Comparison of ENCODE assay signal across 24 mouse cellular contexts in the genomic region with DNA sequence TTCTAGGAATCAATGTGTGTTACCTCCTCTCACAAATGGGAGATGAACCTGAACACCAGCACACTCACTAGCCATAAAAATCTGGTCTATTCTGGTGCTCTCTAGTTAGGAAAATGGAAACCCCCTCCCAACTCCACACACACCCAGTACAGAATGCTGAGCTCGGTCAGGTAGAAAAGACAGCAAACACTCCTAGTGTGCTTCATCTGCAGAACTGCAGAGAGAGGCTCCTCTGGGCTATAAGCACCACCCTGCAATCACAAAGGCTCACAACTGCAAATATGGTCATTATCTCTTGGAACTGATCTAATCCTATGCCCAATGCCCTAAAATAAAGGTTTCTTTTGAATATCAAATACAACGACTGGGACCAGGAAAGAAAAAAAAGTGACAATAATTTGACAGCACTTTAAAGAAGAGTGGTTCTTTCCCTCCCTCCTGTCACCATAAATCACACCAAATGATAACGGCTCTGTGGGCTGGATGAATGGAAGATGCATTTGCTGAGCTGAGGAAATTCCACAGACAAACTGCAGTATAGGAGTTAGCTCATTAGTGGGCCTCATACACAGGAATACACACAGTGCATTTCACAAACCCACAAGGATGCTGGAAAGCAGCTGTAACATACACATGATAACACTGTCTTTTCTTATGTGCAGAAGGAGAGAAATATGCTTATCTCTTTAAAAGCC.
DNase-seq lines count a peak whose midpoint lies in the region; ATAC-seq lines count a peak whose summit lies in the region.
"Had no signal": no experiment of that assay in that cellular context is flagged by ENCODE, and none has a peak within 500 bp of the region (broad histone marks: within the 10 kb centered on the region; RNA-seq: fewer than 3 reads in every experiment).

No protein-coding gene starts in this region.

- no peaks in the 10 kb centered on the region for H3K9me3 ChIP-seq in hindbrain, embryonic 14.5 days (ENCODE audit: control insufficient read depth, low read length)
- no peaks in the 10 kb centered on the region for H3K9me3 ChIP-seq in hindbrain, embryonic 10.5 days
- no peaks in the 10 kb centered on the region for H3K9me3 ChIP-seq in forebrain, embryonic 16.5 days (ENCODE audit: control insufficient read depth, low read length)
- no peaks in the 10 kb centered on the region for H3K9me3 ChIP-seq in midbrain, embryonic 14.5 days (ENCODE audit: control insufficient read depth, low read length)
- H3K9me3 ChIP-seq: embryonic facial prominence, embryonic 12.5 days; heart, embryonic 13.5 days; kidney, embryonic 15.5 days; liver, embryonic 12.5 days; stomach, embryonic 15.5 days had no signal

- peak overlapping the region; percentile 49 for H3K27ac ChIP-seq in hindbrain, embryonic 14.5 days
- no peak overlapping the region for H3K27ac ChIP-seq in hindbrain, embryonic 10.5 days
- no peak overlapping the region for H3K27ac ChIP-seq in forebrain, embryonic 16.5 days (ENCODE audit: low read length)
- peak overlapping the region; percentile 56 for H3K27ac ChIP-seq in midbrain, embryonic 14.5 days (replicated peaks; ENCODE audit: low read depth, low read length)
- H3K27ac ChIP-seq: embryonic facial prominence, embryonic 12.5 days; heart, embryonic 13.5 days; kidney, embryonic 15.5 days; liver, embryonic 12.5 days; stomach, embryonic 15.5 days had no signal

- intact Hi-C loops in heart, postnatal 14 days (cut with DNase I) = no loop called here

- H3K36me3 ChIP-seq in hindbrain, embryonic 14.5 days (replicated peaks; ENCODE audit: control insufficient read depth, insufficient read depth) = no peaks in the 10 kb centered on the region
- peaks cover 11% of the 10 kb centered on the region; the same call in 1 of the 2 replicates for H3K36me3 ChIP-seq in hindbrain, embryonic 10.5 days
- H3K36me3 ChIP-seq in forebrain, embryonic 16.5 days (ENCODE audit: control insufficient read depth, insufficient read depth) = no peaks in the 10 kb centered on the region
- H3K36me3 ChIP-seq in midbrain, embryonic 14.5 days (ENCODE audit: control insufficient read depth, insufficient read depth, low read length) = no peaks in the 10 kb centered on the region
- H3K36me3 ChIP-seq: embryonic facial prominence, embryonic 12.5 days; heart, embryonic 13.5 days; kidney, embryonic 15.5 days; liver, embryonic 12.5 days; stomach, embryonic 15.5 days had no signal

- no peaks in the 10 kb centered on the region for H3K27me3 ChIP-seq in hindbrain, embryonic 14.5 days (ENCODE audit: control insufficient read depth, insufficient read depth, low read length)
- H3K27me3 ChIP-seq in hindbrain, embryonic 10.5 days (ENCODE audit: insufficient read depth, poor library complexity, severe bottlenecking) = no peaks in the 10 kb centered on the region
- no peaks in the 10 kb centered on the region for H3K27me3 ChIP-seq in forebrain, embryonic 16.5 days (replicated peaks; ENCODE audit: control insufficient read depth, insufficient read depth, low read length)
- H3K27me3 ChIP-seq in midbrain, embryonic 14.5 days (ENCODE audit: control insufficient read depth, insufficient read depth, low read length) = no peaks in the 10 kb centered on the region
- H3K27me3 ChIP-seq: embryonic facial prominence, embryonic 12.5 days; heart, embryonic 13.5 days; kidney, embryonic 15.5 days; liver, embryonic 12.5 days; stomach, embryonic 15.5 days had no signal

- no peak; the same call in 1 of the 2 replicates for ATAC-seq in hindbrain, embryonic 14.5 days (ENCODE audit: low FRiP score)
- ATAC-seq in forebrain, embryonic 16.5 days = peak; percentile 61
- peak; percentile 60; the same call in 1 of the 2 replicates for ATAC-seq in midbrain, embryonic 14.5 days (ENCODE audit: low FRiP score, low TSS enrichment)
- ATAC-seq: intestine, embryonic 16.5 days; liver, embryonic 12.5 days had no signal

- H3K4me2 ChIP-seq in hindbrain, embryonic 14.5 days (replicated peaks) = no peak overlapping the region
- no peak overlapping the region for H3K4me2 ChIP-seq in forebrain, embryonic 16.5 days (ENCODE audit: low read length)
- no peak overlapping the region for H3K4me2 ChIP-seq in midbrain, embryonic 14.5 days (ENCODE audit: low read length)
- H3K4me2 ChIP-seq: embryonic facial prominence, embryonic 12.5 days; heart, embryonic 13.5 days; kidney, embryonic 15.5 days; liver, embryonic 12.5 days; stomach, embryonic 15.5 days had no signal

- no peak for DNase-seq in hindbrain, embryonic 14.5 days (ENCODE audit: low spot score)
- no peak for DNase-seq in hindbrain, embryonic 10.5 days (ENCODE audit: low spot score)
- peak; percentile 43 for DNase-seq in midbrain, embryonic 14.5 days
- DNase-seq in retina, embryonic 14.5 days (ENCODE audit: low spot score) = peak; percentile 66
- DNase-seq in layer of hippocampus, postnatal 36 days = no peak
- no peak for DNase-seq in heart, postnatal 14 days
- DNase-seq: adrenal gland, postnatal 36 days; cerebellum, adult 2 months; gastrocnemius, postnatal 10 days; heart, adult 11 months; heart, postnatal 36 days; kidney, postnatal 4 days; layer of hippocampus, adult 9-11 months; lung, adult 2 months; lung, postnatal 36 days; thymus, postnatal 14 days had no signal

- H3K9ac ChIP-seq in hindbrain, embryonic 14.5 days = no peak overlapping the region
- no peak overlapping the region for H3K9ac ChIP-seq in forebrain, embryonic 16.5 days (replicated peaks; ENCODE audit: low read depth, low read length)
- H3K9ac ChIP-seq in midbrain, embryonic 14.5 days (replicated peaks; ENCODE audit: low read length) = 0 out of 2 replicates have a peak overlapping the region, but pooled peaks have one; percentile 7
- H3K9ac ChIP-seq: embryonic facial prominence, embryonic 12.5 days; heart, embryonic 13.5 days; kidney, embryonic 15.5 days; liver, embryonic 12.5 days; stomach, embryonic 15.5 days had no signal

- 21% methylated on average over 3 of the region's 3 CpGs for WGBS in hindbrain, embryonic 14.5 days
- WGBS in hindbrain, embryonic 10.5 days = 67% methylated on average over 3 of the region's 3 CpGs
- 18% methylated on average over 3 of the region's 3 CpGs for WGBS in forebrain, embryonic 16.5 days
- 32% methylated on average over 3 of the region's 3 CpGs for WGBS in midbrain, embryonic 14.5 days

- no peaks in the 10 kb centered on the region; the same call in 1 of the 2 replicates for H3K4me1 ChIP-seq in hindbrain, embryonic 14.5 days (replicated peaks; ENCODE audit: control insufficient read depth, insufficient read depth, low read length)
- H3K4me1 ChIP-seq in hindbrain, embryonic 10.5 days (replicated peaks) = no peaks in the 10 kb centered on the region
- H3K4me1 ChIP-seq in forebrain, embryonic 16.5 days (replicated peaks; ENCODE audit: control insufficient read depth, insufficient read depth, low read length) = no peaks in the 10 kb centered on the region; the same call in 1 of the 2 replicates
- H3K4me1 ChIP-seq in midbrain, embryonic 14.5 days (ENCODE audit: control insufficient read depth, insufficient read depth, low read length) = peaks cover 16% of the 10 kb centered on the region
- H3K4me1 ChIP-seq: heart, embryonic 13.5 days; kidney, embryonic 15.5 days; liver, embryonic 12.5 days; stomach, embryonic 15.5 days had no signal

- no peak overlapping the region for H3K4me3 ChIP-seq in hindbrain, embryonic 14.5 days (replicated peaks; ENCODE audit: low read length)
- no peak overlapping the region for H3K4me3 ChIP-seq in hindbrain, embryonic 10.5 days
- no peak overlapping the region for H3K4me3 ChIP-seq in forebrain, embryonic 16.5 days (replicated peaks; ENCODE audit: low read length)
- H3K4me3 ChIP-seq in midbrain, embryonic 14.5 days (replicated peaks; ENCODE audit: low read depth, low read length) = no peak overlapping the region
- H3K4me3 ChIP-seq: embryonic facial prominence, embryonic 12.5 days; erythroblast, embryonic 14.5 days; heart, embryonic 13.5 days; kidney, embryonic 15.5 days; liver, embryonic 12.5 days; stomach, embryonic 15.5 days had no signal

Comparison
In these comparisons a context has a peak if more than half of its experiments do, and no peak if none do; other contexts are left out.
1. H3K27ac ChIP-seq: peak in hindbrain, embryonic 14.5 days (single experiment) and midbrain, embryonic 14.5 days (single experiment); none in hindbrain, embryonic 10.5 days (single experiment) and forebrain, embryonic 16.5 days (single experiment).
2. DNase-seq: peak in midbrain, embryonic 14.5 days (single experiment) and retina, embryonic 14.5 days (single experiment); none in hindbrain, embryonic 14.5 days (single experiment), hindbrain, embryonic 10.5 days (single experiment), layer of hippocampus, postnatal 36 days (0 of 2) and heart, postnatal 14 days (0 of 2).